Mouse (Mus musculus) heart, adult 8-10 months (tissue): Measurements from ENCODE around the gene Mecom. TPM values are rescaled to one million over a fixed set of nuclear protein-coding genes. Genes with fewer than 3 reads are reported as not detected.

Experiments used
- DNase-seq: peaks from one replicate; pipeline ENCODE4 v3.0.0; 2022; ENCODE audit warnings: low spot score
- total RNA-seq, 4 experiments: library from RNA; stranded (reverse); gene quantifications; 2 replicates each; pipeline ENCODE4 v1.2.4; 2022

Gene Mecom
- total RNA-seq, 4 experiments from 2014 or later, result 13.6 to 19.5 (median 16.5) TPM

- peak; percentile 27 for DNase-seq
Observed at GRCm38 (mm10) chr3:30353878-30354727, 193.7 kb downstream of the Mecom start.

- DNase-seq, result no peak
Observed at GRCm38 (mm10) chr3:30349279-30349678, 198.5 kb downstream of the Mecom start.

DNA sequence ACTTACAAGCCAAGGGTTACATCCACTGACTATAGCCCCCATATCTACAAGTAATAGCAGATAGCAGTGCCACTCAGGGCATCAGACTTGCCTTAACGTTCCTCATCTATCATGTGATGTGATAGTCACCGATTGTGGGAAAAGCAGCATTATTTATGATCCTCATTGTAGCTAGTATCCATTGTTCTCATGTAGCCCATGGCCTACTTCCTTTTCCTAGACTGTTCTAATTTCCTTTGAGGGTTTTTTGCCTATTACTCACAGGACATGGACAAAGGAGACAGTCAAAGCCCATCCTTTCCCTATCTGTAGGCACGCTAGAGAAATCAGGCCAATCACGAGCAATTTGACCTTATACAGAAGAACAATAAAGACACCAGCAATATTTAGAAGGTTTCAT is 203.7 kb downstream of the Mecom start:
- no peak for DNase-seq

- DNase-seq, result no peak
Observed at GRCm38 (mm10) chr3:30332337-30332736, 215.5 kb downstream of the Mecom start.

GRCm38 (mm10) chr3:30330476-30330875 is 217.3 kb downstream of the Mecom start:
- no peak for DNase-seq

DNA sequence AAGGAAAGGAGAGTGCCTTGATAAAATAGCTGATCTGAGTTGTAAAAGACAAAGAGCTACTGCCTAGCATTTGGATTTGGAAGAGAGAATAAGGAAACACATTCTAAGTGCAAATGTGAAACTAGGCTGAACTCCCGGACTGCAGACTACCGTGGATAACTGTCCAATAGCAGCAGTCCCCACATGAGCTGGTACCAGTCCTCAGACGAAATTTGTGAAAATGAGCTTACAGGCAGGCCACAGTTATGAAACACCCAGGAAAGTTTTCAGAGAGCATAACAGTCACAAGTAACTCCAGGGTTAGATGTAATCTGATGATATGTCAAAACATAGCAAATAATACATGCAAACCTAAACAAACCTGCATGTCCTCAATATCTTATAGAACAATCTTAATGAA is 217.8 kb downstream of the Mecom start:
- DNase-seq, result no peak

DNA sequence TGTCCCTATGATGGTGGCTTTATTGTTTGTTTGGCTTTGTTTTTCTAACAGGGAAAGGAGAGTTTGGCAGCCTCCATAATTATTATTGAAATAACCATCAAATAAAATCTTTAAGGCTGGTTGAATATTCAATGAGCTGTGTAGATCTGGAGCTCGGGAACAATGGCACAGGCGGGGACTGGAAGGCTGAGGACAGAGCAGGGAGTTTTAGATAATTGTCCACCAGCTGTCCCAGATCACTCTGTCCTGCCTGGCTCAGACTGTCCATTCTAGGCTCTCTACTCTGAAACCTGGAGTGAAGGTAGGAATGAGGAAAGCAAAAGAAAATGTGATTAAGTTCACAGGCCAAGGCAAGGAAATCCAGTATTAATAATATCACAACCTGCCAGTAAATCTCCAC is 232.9 kb downstream of the Mecom start:
- DNase-seq, result no peak

- DNase-seq, result no peak
Observed at GRCm38 (mm10) chr3:30308081-30308480, 239.7 kb downstream of the Mecom start.

DNA sequence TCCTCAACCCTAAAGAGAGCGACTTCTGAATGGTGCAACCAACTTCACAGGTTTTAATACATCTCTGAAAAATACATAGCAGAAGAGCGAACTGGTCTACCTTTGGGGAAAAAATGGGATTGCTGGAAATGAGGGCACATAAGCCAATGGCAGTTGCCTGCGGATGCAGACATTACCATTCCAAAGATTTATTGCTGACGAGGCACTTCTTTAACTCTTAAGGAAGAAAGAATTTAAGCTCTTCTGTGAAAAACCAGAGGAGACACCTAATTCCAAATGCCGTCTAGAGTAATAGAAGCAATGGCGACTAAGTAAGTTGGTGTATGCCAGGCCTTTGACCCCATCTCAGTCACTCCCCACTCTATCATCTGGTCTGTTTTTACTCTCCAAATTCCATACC is 240.2 kb downstream of the Mecom start:
- DNase-seq, result no peak

DNA sequence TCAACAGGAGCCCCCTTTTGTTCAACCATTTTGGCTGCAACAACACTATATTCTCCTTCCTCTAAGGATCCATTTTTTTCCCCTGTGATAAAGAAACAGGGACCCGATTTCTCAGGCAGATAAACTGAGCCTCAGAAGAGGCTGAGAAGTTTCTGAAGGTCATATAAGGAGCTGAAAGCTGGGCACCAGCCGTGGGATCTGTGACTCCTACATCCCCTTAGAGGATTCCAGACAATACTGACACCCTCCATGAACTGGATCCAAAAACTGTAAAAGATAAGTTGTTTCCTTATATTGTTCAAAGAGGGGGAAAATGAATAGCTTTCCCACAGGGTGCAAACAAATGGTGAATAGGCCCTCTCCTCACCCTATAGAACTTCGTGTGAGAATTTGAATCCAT is 241.7 kb downstream of the Mecom start:
- DNase-seq, result peak; percentile 20

- DNase-seq, result no peak
Observed at GRCm38 (mm10) chr3:30299460-30299859, 248.3 kb downstream of the Mecom start.

- DNase-seq, result no peak
Observed at GRCm38 (mm10) chr3:30294433-30294832, 253.4 kb downstream of the Mecom start.

DNA sequence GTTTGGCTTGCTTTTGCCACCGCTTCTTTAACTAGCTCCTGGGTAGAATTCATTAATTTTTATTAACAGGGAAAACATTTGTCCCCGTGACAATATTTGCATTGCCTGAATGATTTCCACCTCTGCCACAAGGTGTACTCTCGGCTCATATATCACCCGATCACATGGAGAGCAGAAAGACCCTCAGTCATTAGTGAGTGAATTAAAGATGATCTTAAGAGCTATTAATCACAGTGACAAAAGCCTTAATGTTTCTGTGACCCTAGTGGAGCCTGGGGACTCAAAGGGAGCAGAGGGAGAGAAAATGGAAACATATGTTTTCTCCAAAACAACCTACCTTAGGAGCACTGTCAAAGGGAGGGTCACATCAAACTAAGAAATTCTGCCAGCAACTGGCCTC is 261.3 kb downstream of the Mecom start:
- DNase-seq, result no peak

DNA sequence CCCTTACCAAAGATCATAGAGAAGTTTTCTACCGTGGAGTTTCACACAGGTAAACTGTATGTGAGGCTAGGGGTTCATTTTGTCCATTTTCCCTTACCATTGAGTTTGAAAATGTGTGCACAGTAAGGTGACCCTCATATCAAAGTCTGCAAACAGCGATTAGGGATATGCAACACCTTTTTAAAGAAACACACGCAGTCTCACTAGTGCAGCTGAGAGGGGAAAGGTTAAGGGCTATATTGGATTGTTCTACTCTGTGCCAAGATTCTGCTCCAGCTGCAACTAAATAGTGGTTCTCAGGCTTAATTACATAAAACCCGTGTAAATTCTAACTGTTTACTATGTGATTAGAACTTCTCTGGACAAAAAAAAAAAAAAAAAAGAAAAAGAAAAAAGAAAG is 263.7 kb downstream of the Mecom start:
- DNase-seq, result no peak

GRCm38 (mm10) chr3:30283562-30283961 is 264.2 kb downstream of the Mecom start:
- DNase-seq, result no peak

GRCm38 (mm10) chr3:30277569-30277968 is 270.2 kb downstream of the Mecom start:
- no peak for DNase-seq

- no peak for DNase-seq
Observed at GRCm38 (mm10) chr3:30276099-30276498, 271.7 kb downstream of the Mecom start.

- no peak for DNase-seq
Observed at GRCm38 (mm10) chr3:30269253-30269652, 278.6 kb downstream of the Mecom start.

- no peak for DNase-seq
Observed at GRCm38 (mm10) chr3:30260945-30261344, 286.9 kb downstream of the Mecom start.

GRCm38 (mm10) chr3:30258421-30258820 is 289.4 kb downstream of the Mecom start:
- no peak for DNase-seq

- DNase-seq, result no peak
Observed at GRCm38 (mm10) chr3:30257776-30258175, 290.0 kb downstream of the Mecom start.

DNA sequence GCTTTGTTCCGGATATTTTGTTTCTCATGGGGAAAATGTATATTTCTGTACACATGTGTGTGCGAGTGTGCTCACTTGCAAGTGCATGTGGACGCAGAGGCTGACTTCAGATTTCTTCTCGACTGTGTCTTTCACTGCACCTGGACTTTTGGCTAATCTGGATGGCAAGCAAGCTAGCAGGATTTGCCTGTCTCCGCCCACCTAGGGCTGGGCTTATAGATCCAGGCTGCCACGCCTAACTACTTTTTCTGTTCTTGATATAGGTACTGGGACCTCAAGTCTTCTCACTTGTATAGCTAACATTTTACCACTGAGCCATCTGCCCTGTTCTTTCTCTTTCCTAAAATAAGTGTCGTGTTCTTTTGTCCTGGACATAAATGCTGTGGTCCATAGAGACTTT is 290.9 kb downstream of the Mecom start:
- DNase-seq, result no peak

DNA sequence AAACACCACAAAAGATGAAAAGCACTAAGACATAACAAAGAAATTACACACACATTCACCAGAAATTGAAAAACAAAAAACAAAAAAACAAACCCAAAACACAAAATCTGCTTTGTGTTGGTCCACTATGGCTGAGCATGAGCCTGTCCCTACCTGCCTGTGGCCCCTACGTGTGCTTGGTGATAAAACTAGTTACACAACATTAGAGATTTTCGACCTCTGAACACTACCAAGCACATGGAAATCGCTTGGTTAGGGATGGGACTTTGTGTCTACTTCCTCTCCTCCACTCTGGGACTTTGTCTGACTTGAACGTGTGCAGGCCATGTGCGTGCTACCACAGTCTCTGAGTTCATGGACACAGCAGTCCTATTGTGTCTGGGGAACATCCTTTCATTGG is 292.0 kb downstream of the Mecom start:
- DNase-seq, result no peak

DNA sequence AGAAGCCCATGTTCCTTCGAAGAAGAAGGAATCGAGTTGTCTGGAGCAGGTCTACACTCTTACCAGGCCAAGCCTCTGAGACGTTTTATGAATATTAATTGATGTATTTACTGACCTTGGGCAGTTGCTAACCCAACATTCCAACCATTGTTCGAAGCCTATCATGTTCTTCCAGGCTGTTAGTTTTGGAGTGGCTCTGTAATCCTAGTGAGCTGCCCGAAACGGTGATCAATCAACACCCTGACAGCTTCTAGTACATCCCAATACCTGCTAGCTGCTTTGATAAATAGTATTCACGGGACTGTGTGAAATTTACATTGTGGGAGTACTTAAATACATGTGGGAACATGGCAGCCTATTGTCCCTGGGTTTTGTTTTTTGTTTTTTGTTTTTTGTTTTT is 293.4 kb downstream of the Mecom start:
- no peak for DNase-seq
